Mouse (Mus musculus): Measurements from ENCODE around the gene Sgca.

Gene Sgca

DNA sequence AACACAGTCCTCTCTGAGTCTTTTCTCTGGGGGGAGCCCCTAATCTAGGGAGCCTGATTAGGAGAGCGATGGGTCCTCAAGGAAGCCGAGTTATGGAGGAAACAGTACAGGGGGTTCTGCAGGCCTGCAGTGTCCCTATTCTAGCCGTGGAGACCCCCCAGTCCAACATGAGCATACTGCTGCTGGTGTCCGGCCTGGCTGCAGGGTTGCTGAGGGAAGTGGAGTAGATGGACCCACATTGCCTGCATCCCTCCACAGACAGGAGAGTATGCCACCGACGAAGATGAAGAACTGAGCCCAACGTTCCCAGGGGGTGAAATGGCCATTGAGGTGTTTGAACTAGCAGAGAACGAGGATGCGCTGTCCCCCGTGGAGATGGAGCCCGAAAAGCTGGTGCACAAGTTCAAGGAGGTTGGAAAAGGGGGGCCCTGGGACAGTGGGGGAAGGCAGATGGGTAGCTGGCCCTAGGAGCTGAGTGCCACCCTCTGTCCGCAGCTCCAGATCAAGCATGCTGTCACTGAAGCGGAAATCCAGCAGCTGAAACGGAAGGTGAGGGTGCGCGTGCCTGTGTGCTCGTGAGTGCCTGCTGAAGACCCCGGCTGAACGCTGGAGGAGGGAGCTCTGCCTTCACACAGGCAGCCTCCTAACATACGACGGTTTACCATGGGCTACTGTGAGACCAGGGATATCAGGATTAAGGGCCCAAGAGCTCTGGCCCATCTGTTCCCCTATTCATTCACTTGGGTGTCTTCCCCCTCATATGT lies 25.6 kb upstream of the Sgca start:
- DNase-seq (ENCODE audit: low spot score) = no peak

GRCm38 (mm10) chr11:95001058-95001457 lies 24.9 kb upstream of the Sgca start:
- DNase-seq (ENCODE audit: low spot score) = peak; percentile 68

GRCm38 (mm10) chr11:95000548-95000947 lies 24.4 kb upstream of the Sgca start:
- DNase-seq (ENCODE audit: low spot score) = no peak

- no peak for DNase-seq (ENCODE audit: low spot score)
Measured at GRCm38 (mm10) chr11:95000128-95000527, 24.0 kb upstream of the Sgca start.

GRCm38 (mm10) chr11:94998041-94998531 lies 22.0 kb upstream of the Sgca start:
- DNase-seq (ENCODE audit: low spot score) = no peak

- no peak for DNase-seq (ENCODE audit: low spot score)
Measured at GRCm38 (mm10) chr11:94997596-94997995, 21.5 kb upstream of the Sgca start.

DNA sequence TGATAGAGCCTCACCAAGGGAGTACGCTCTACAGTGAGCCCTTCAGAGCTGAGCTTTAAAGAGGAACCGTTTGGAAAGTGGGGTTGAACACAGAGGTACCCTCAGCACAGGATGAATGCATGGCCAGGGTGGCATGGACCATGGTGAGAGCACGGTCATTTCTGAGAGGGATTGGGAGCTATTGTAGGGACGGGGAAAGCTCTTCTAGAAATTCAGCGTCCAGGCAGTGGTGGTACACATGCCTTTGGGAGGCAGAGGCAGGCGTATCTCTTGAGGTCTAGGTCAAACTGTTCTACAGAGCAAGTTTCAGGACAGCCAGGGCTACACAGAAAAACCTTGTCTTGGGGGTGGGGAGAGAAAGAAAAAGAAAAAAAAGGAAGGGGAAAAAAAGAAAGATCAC lies 20.9 kb upstream of the Sgca start:
- DNase-seq (ENCODE audit: low spot score) = no peak

GRCm38 (mm10) chr11:94996101-94996500 lies 20.0 kb upstream of the Sgca start:
- DNase-seq (ENCODE audit: low spot score) = no peak

- no peak for DNase-seq (ENCODE audit: low spot score)
Measured at GRCm38 (mm10) chr11:94994947-94995772, 19.0 kb upstream of the Sgca start.

DNA sequence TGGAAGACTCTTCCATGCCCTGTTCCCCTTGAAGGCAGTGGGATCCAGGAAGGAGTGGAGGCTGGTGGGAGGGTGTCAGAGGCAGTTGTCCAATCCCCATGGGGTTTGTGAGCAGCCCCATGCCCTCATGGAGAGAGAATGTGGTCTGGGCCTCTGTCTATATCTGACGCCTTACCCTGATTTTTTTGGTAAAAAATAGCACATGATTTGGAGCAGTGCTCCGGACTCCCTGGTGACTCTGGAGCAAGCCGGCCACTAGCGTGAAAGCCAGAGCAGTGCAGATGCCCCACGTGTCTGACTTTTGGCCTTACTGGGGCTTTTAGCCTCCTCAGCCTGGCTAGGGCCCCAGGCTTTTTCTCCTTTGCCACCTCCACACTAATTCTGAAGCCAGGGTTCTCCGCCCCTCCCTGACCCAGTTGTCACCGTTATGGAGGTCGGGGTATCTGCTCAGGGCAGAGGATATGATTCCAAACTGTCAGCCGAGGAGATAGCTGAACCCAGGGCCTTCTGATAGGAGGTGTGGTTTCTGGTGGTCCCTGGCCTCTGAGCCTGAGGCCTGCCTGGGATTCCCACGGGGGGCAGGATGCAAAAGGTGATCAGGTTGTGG lies 18.2 kb upstream of the Sgca start:
- DNase-seq (ENCODE audit: low spot score) = peak; percentile 94

- peak; percentile 74 for DNase-seq (ENCODE audit: low spot score)
Measured at GRCm38 (mm10) chr11:94992754-94993606, 16.9 kb upstream of the Sgca start.

- DNase-seq (ENCODE audit: low spot score) = no peak
Measured at GRCm38 (mm10) chr11:94992480-94992753, 16.3 kb upstream of the Sgca start.

DNA sequence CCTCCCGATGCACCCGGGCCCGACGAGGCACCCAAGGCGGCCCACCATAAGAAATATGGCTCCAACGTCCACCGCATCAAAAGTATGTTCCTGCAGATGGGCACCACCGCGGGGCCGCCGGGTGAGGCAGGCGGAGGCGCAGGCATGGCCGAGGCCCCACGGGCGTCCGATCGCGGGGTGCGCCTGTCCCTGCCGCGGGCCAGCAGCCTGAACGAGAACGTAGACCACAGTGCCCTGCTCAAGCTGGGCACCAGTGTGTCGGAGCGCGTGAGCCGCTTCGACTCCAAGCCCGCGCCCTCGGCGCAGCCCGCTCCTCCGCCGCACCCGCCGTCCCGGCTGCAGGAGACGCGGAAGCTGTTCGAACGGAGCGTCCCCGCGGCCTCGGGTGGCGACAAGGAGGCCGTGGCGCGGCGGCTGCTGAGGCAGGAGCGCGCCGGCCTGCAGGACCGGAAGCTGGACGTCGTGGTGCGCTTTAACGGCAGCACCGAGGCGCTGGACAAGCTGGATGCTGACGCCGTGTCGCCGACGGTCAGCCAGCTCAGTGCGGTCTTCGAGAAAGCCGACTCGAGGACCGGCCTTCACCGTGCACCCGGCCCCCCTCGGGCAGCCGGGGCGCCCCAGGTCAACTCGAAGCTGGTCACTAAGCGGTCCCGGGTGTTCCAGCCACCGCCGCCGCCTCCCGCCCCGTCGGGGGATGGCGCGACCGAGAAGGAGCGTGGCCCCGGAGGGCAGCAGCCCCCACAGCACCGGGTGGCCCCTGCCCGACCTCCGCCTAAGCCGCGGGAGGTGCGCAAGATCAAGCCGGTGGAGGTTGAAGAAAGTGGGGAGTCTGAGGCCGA lies 15.7 kb upstream of the Sgca start:
- DNase-seq (ENCODE audit: low spot score) = peak; percentile 38

- peak; percentile 97 for DNase-seq (ENCODE audit: low spot score)
Measured at GRCm38 (mm10) chr11:94990749-94991577, 14.8 kb upstream of the Sgca start, which contains the start of gene Ppp1r9b. Gene Ppp1r9b (plus strand): TSS chr11:94991035.

GRCm38 (mm10) chr11:94990102-94990748 lies 14.1 kb upstream of the Sgca start:
- no peak for DNase-seq (ENCODE audit: low spot score)

DNA sequence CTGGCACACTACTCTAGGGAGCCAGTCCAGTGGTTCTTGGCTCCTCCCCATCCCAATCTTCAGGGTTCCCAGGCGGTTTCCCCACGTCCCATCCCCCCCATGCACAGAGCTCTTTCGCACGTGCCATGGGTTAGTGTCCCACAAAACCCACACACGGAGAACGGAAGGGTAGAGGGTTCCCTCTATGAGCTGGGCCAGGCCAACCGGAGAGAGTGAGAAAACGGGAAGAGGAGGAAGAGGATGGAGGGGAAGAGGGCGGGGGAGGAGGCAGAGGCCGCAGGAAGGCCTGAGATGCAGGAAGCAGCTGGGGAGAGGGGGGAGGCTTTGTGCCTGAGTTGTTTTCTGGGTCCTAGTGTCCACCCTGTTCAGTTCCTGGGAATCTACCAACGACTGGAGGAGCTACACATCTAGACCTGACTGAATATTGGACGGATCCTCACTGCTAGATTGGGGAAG lies 13.5 kb upstream of the Sgca start:
- peak; percentile 97 for DNase-seq (ENCODE audit: low spot score)

DNA sequence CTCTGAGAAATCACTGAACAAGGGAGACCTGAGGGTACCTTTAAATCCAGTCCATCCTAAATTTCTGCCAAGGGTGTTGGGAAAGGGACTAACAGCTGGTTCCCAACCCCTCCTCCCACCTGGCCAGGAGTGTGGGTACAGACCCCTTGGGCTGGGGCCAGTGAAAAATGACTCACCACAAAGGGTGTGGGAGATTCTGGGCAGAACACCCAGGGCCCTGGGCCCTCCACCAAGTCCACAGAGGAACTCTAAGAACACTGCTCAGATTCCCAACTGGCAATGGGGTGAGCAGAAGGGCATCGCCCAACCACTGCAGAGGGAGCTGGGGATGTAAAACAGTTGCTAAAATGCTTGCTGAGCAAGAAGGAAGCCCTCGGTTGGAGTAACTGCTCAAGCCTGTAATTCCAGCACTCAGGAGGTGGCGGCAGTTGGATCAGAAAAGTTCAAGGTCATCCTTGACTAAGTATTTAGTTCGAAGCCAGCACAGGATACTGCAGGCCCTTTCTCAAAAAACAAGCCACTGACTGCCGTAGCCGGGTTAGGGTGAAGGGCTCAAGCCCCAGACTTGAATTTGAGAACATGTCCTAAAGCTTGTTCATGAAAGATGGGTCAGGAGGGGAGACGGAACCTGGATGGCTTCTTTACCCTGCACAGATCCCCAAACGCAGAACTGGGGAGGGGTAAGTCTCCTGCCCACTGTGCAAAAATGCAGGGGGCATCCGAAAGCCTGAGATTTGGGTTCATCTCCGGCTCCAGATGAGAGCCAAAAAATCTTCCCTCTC lies 12.8 kb upstream of the Sgca start:
- DNase-seq (ENCODE audit: low spot score) = peak; percentile 77

- peak; percentile 38 for DNase-seq (ENCODE audit: low spot score)
Measured at GRCm38 (mm10) chr11:94987851-94988250, 11.7 kb upstream of the Sgca start.

DNA sequence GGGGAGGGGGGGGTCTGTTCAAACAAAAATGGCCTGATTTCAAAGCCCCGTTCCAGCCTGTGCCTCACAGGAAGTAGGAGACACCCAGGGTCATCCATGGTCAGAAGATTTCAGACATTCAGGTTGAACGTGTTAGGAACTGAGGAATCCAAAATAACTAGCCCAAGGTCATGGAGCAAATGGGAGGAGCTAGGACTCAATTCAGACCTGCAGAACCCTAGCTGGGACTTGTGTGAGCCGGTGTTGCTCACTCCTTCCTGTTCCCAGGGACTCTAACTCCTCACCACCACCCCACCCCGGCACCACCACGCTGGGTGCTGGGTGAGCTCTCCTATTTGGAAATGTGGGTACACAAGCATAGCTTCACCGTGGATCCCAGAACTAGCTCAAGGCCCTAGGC lies 11.2 kb upstream of the Sgca start:
- DNase-seq (ENCODE audit: low spot score) = no peak

Measured in adipocyte (in vitro differentiated cells).